Mouse (Mus musculus) intestine, embryonic 14.5 days (tissue): ENCODE measurements at regions not wholly inside any gene's neighbourhood (a gene's known extent, or its start where the extent isn't known, plus 50 kb on each side); places are given as distances from the start of the nearest gene placed in this dataset.

Experiments used
- ATAC-seq: fragments of 200-750 bp; cut with Nextera tagmentation; replicated peaks from 2 replicates; pipeline ENCODE4 v1.8.0; 2017; ENCODE audit warnings: low read depth, moderate number of reproducible peaks, moderate TSS enrichment, moderate library complexity; ENCODE audit not compliant: low FRiP score, low TSS enrichment
- DNase-seq: peaks from one replicate; pipeline ENCODE4 v3.0.0-alpha.2; 2018; ENCODE audit warnings: low spot score
- H3K27ac ChIP-seq: fragments of 300-500 bp; sonication (generic); 2 replicates; pipeline ENCODE4 v1.5.1; 2014; ENCODE audit warnings: low read depth, mild to moderate bottlenecking, control low read depth
- H3K27me3 ChIP-seq: fragments of 300-500 bp; sonication (generic); replicated peaks from 2 replicates; pipeline ENCODE4 v1.6.1; 2014; ENCODE audit warnings: low read length, control low read depth; ENCODE audit not compliant: control insufficient read depth, insufficient read depth
- H3K36me3 ChIP-seq: fragments of 300-500 bp; sonication (generic); 2 replicates; pipeline ENCODE4 v1.6.1; 2014; ENCODE audit warnings: low read length, control low read depth; ENCODE audit not compliant: control insufficient read depth, insufficient read depth
- H3K4me1 ChIP-seq: fragments of 300-500 bp; sonication (generic); replicated peaks from 2 replicates; pipeline ENCODE4 v1.6.1; 2014; ENCODE audit warnings: low read length, control low read depth, mixed read lengths; ENCODE audit not compliant: control insufficient read depth, insufficient read depth
- H3K4me2 ChIP-seq: fragments of 300-500 bp; sonication (generic); 2 replicates; pipeline ENCODE4 v1.6.1; 2014; ENCODE audit warnings: low read length
- H3K4me3 ChIP-seq: fragments of 300-500 bp; sonication (generic); 2 replicates; pipeline ENCODE4 v1.5.1; 2014; ENCODE audit warnings: low read depth, low read length, control low read depth, mixed read lengths
- H3K9ac ChIP-seq: fragments of 300-500 bp; sonication (generic); 2 replicates; pipeline ENCODE4 v1.6.1; 2014; ENCODE audit warnings: mild to moderate bottlenecking, low read length
- H3K9me3 ChIP-seq: fragments of 300-500 bp; sonication (generic); 2 replicates; pipeline ENCODE4 v1.6.1; 2016; ENCODE audit warnings: low read length, control low read depth; ENCODE audit not compliant: control insufficient read depth
- WGBS: fragments of 180-500 bp; shearing (Covaris S2); extraction: QIAGEN DNeasy Blood & Tissue Kit; methylation state at CpG from one replicate; pipeline ENCODE4 v1.1.7; 2014; 5-methylcytosine and 5-hydroxymethylcytosine counted together

DNA sequence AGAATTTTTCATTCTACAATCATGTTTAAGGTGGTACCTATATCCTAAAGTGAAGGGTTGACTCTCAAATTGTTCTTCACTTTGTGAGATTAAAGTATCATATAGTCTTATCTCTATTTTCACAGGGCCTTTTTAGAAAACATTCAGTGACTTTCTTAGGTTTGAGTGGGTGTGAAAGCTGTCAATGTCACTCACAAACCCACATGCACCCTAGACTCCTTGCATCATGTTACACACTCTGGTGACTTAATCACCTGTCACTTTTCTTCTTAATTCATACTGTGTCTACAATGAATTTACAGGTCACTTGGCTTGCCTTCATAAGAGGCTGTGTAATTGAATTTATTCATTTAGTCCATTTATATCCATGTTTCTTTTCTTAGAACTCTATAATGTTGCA is 1026.8 kb upstream of the Alcam start:
- H3K4me1 ChIP-seq = no peaks in the 10 kb centered on the region
- H3K36me3 ChIP-seq = no peaks in the 10 kb centered on the region
- H3K27me3 ChIP-seq = no peaks in the 10 kb centered on the region
- no peak overlapping the region for H3K4me2 ChIP-seq
- H3K9ac ChIP-seq = no peak overlapping the region
- H3K9me3 ChIP-seq = no peaks in the 10 kb centered on the region
- ATAC-seq (no peak), DNase-seq (no peak)
- no peak overlapping the region for H3K4me3 ChIP-seq
- no peak overlapping the region for H3K27ac ChIP-seq

DNA sequence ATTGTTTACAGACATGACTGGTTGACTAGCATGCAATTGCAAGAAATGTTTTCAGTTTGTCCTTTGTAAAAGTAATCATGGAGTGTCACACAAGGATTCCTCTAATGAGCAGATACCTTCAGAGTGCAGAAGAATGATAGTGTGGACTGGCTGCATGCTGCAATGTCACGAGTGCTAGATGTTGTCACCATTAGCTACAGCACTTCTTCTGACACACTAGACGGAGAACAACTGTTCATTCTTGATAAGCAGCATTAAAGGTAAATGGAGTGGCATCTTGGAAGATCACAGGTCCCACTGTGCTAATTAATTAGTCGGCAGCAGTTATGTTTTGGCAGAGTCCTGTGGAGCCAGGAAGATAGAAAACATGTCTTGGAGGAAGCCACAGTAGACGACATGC is 985.6 kb upstream of the Alcam start:
- no peak overlapping the region for H3K4me3 ChIP-seq
- 84% methylated on average over 4 of the region's 4 CpGs for WGBS
- no peak for ATAC-seq
- H3K4me1 ChIP-seq = no peaks in the 10 kb centered on the region
- no peaks in the 10 kb centered on the region for H3K27me3 ChIP-seq
- DNase-seq = no peak
- H3K9ac ChIP-seq = no peak overlapping the region
- no peaks in the 10 kb centered on the region for H3K36me3 ChIP-seq
- H3K9me3 ChIP-seq = no peaks in the 10 kb centered on the region
- no peak overlapping the region for H3K4me2 ChIP-seq
- no peak overlapping the region for H3K27ac ChIP-seq

GRCm38 (mm10) chr16:53418416-53418815 is 964.5 kb upstream of the Alcam start:
- 68% methylated on average over 2 of the region's 2 CpGs for WGBS
- Histone ChIP-seq H3K9ac (no peak overlapping the region), H3K36me3 (no peaks in the 10 kb centered on the region), H3K27ac (no peak overlapping the region), H3K4me3 (no peak overlapping the region), H3K27me3 (no peaks in the 10 kb centered on the region), H3K4me1 (no peaks in the 10 kb centered on the region), H3K9me3 (no peaks in the 10 kb centered on the region), H3K4me2 (no peak overlapping the region)
- DNase-seq = no peak
- ATAC-seq = no peak

- Histone ChIP-seq H3K27ac (no peak overlapping the region), H3K9me3 (no peaks in the 10 kb centered on the region), H3K4me2 (no peak overlapping the region), H3K9ac (no peak overlapping the region), H3K27me3 (no peaks in the 10 kb centered on the region), H3K4me1 (no peaks in the 10 kb centered on the region), H3K36me3 (no peaks in the 10 kb centered on the region), H3K4me3 (no peak overlapping the region)
- DNase-seq = no peak
- 86% methylated on average over 4 of the region's 4 CpGs for WGBS
- no peak for ATAC-seq
Observed at GRCm38 (mm10) chr16:53385176-53385575, 931.3 kb upstream of the Alcam start.

DNA sequence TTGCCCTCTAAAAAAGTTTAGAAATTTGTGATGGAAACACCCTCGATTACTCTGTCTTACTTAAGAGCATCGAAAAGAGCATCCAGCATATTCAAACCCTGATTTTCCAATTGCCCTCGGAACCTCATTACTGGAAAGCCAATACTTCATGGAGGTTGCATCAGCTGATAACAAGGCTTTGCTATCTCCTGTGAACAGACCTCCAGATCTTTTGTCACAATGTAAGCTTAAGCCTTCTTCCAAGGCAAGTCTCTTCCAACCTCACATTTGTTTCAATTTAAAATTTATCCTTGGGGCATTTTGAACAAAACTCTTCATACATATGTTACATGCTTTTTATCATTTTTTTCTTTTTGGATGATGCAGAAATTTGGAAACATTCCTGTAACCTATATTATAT is 888.3 kb upstream of the Alcam start:
- Histone ChIP-seq H3K27ac (no peak overlapping the region), H3K4me2 (no peak overlapping the region), H3K9ac (no peak overlapping the region), H3K9me3 (no peaks in the 10 kb centered on the region), H3K4me1 (no peaks in the 10 kb centered on the region), H3K36me3 (no peaks in the 10 kb centered on the region), H3K4me3 (no peak overlapping the region), H3K27me3 (no peaks in the 10 kb centered on the region)
- DNase-seq (no peak), ATAC-seq (no peak)
- WGBS = 94% methylated on average over 3 of the region's 3 CpGs

DNA sequence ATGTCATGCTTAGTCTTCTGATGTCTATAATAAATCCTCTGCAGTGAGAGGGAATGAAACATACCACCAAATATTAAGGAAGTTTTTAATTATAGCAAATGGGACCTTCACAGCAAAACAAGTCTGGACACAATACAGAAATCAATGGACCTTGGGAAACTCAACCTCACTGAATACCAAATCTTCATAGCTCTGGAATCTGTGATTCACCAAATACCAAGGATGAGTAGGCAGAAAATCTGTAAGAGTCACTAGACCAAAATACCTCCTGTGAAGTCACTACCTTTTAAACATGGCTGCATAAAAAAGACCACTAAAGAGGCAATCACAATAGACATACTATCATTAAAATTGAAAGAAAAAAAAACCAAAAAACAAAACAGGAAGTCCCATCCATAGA is 872.5 kb upstream of the Alcam start:
- Histone ChIP-seq H3K4me1 (no peaks in the 10 kb centered on the region), H3K27me3 (no peaks in the 10 kb centered on the region), H3K4me3 (no peak overlapping the region), H3K9ac (no peak overlapping the region), H3K36me3 (no peaks in the 10 kb centered on the region), H3K4me2 (no peak overlapping the region), H3K9me3 (no peaks in the 10 kb centered on the region), H3K27ac (no peak overlapping the region)
- no peak for ATAC-seq
- no peak for DNase-seq

DNA sequence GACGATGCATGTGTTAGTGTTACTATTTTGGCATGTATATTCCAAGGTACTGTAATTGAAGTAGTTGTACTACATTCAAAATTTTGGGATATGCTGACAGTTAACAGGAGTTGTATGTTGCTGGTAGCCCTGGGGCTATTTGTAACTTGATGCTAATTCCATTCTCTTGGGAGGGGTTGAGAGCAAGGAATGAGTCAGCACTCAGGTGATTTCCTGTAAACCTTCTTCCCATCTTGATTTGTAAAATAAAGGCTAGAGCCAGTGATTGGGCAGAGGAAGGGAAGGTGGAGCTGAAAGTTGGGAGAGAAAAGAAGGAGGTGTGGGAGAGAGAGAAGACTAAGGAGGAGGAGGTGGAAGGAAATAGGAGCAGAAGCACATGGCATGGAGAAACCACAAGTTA is 838.2 kb upstream of the Alcam start:
- no peaks in the 10 kb centered on the region for H3K27me3 ChIP-seq
- no peak overlapping the region for H3K4me3 ChIP-seq
- DNase-seq = no peak
- WGBS = 66% methylated on average over 1 of the region's 1 CpGs
- H3K4me2 ChIP-seq = no peak overlapping the region
- no peak overlapping the region for H3K9ac ChIP-seq
- no peaks in the 10 kb centered on the region for H3K9me3 ChIP-seq
- no peak overlapping the region for H3K27ac ChIP-seq
- ATAC-seq = no peak
- H3K4me1 ChIP-seq = no peaks in the 10 kb centered on the region
- no peaks in the 10 kb centered on the region for H3K36me3 ChIP-seq

GRCm38 (mm10) chr16:53282014-53282413 is 828.1 kb upstream of the Alcam start:
- no peak for DNase-seq
- Histone ChIP-seq H3K27me3 (no peaks in the 10 kb centered on the region), H3K4me3 (no peak overlapping the region), H3K4me1 (no peaks in the 10 kb centered on the region), H3K9ac (no peak overlapping the region), H3K27ac (no peak overlapping the region), H3K9me3 (no peaks in the 10 kb centered on the region), H3K4me2 (no peak overlapping the region), H3K36me3 (no peaks in the 10 kb centered on the region)
- 85% methylated on average over 2 of the region's 2 CpGs for WGBS
- no peak for ATAC-seq

- WGBS = 17% methylated on average over 3 of the region's 3 CpGs
- Histone ChIP-seq H3K4me3 (no peak overlapping the region), H3K27ac (no peak overlapping the region), H3K9me3 (no peaks in the 10 kb centered on the region), H3K4me2 (no peak overlapping the region), H3K27me3 (no peaks in the 10 kb centered on the region), H3K4me1 (no peaks in the 10 kb centered on the region), H3K36me3 (no peaks in the 10 kb centered on the region), H3K9ac (no peak overlapping the region)
- DNase-seq = peak; percentile 83
- ATAC-seq = no peak
Observed at GRCm38 (mm10) chr16:53266116-53266515, 812.2 kb upstream of the Alcam start.
